Mouse (Mus musculus) lung, postnatal 0 days (tissue): ENCODE results near the gene Mcoln2.

Experiments
- CTCF ChIP-seq: IDR thresholded peaks from 2 replicates; pipeline ENCODE4 v1.5.1; 2016; ENCODE audit warnings: antibody characterized with exemption, mild to moderate bottlenecking
- EP300 ChIP-seq: IDR thresholded peaks from 2 replicates; pipeline ENCODE4 v1.6.1; 2016; ENCODE audit warnings: antibody characterized with exemption, mild to moderate bottlenecking, control low read depth

GRCm38 (mm10) chr3:146213336-146213735 is 63.7 kb downstream of the Mcoln2 start:
- TF ChIP-seq CTCF (no peak), EP300 (no peak)
